Mouse (Mus musculus) naive thymus-derived CD4-positive, alpha-beta T cell, adult 2 months (primary cell): ENCODE measurements around the gene Gm10097.
A peak's percentile ranks its signal among the peaks of the same experiment; 100 is the strongest.

ENCODE experiments used
- DNase-seq: peaks from one replicate; pipeline ENCODE4 v3.0.0-alpha.2; 2011; ENCODE audit warnings: low read depth

The Gm10097 gene

DNA sequence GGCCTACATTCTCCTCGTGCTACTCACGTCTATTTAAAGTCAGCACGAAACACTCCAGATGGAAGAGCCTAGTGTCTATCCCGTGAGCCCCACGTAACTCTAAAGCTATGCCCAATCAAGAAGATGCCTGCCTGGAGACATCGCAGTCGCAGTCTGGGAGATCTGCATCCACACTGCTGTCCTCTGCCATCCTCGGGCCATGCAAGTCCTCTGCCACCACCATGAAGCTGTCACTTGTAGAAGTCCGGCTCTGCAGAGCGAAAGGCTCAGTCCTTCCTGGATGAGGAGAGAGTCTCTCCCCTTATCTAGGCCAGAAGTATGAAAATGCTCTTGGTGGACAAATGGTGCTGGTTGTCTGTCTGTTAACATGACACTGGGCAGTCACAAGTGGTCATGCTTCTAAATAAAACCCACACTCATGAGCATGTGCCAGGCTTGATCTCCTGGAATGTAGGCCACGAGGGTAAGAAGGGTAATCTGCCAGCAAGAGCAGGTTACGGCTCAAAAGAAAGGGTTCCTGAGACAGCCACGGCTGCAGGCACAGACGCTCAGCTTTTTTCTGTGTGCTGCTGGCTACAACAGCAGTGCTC is at the start of gene Gm10097:
Gm10097 (plus strand) TSS at position 517 of the 590 bp plus-strand sequence.
- DNase-seq, result no peak

- no peak for DNase-seq
These were observed 43.1 kb upstream of the Gm10097 start for GRCm38 (mm10) chr10:5025906-5026305.

DNA sequence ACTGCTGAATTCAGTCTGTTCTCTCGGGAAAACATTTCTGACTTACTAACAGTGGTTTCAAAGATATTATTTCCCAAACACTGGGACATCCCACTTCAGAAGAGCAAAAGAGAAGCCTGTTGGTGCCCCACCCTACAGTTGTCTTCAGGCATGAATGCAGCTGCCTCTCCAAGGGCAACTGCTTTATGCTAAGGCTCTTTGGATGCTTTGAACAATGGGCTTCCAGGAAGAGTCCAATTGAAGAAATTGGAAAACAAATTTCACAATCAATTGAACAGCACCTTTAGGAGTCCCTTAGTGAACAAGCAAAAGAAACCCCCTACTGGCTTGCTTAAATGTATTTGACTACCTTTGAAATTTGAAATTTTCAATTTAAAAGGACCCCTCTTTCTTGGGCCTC is 41.8 kb upstream of the Gm10097 start:
- DNase-seq, result no peak

DNA sequence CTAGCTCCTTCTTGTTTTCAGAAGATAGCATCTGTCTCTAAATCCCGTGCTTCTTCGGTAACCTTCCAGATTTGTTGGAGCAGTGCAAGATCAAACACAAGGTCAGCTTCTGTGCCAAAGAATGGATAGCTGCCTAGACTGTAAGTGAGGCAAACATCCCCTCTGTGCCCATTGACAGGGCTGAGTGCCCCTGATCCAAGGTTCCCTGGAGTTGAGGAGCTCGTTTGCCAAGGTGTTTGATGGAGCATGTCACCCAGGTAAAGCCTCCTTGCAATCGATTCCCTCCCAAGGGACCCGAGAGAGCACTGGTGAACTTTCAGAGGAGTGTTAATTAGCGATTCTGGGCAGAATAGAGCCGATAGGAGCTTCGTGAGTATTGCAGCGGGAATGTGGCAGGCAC is 40.7 kb upstream of the Gm10097 start:
- DNase-seq, result no peak

GRCm38 (mm10) chr10:5029161-5029560 is 39.8 kb upstream of the Gm10097 start:
- DNase-seq, result no peak

DNA sequence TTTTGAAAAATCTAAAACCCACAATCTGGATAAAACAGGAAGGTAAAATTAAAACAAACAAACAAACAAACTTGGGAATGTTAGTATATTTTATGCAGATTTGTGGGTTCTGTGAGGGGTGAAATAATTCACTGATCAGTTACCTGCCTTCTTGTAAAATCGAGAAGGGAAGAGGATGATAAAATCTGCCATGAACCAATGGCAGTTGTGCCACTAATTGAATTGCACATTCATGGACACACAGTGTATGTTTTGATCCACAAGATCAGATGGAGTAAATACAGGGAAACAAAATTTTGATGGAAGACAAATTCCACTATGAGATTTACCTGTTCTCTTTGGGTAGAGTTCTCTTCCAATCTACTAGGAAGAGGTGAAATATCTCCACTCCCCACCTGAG is 39.1 kb upstream of the Gm10097 start:
- DNase-seq, result no peak

- DNase-seq, result no peak
These were observed 36.6 kb upstream of the Gm10097 start for GRCm38 (mm10) chr10:5032192-5033048.

DNA sequence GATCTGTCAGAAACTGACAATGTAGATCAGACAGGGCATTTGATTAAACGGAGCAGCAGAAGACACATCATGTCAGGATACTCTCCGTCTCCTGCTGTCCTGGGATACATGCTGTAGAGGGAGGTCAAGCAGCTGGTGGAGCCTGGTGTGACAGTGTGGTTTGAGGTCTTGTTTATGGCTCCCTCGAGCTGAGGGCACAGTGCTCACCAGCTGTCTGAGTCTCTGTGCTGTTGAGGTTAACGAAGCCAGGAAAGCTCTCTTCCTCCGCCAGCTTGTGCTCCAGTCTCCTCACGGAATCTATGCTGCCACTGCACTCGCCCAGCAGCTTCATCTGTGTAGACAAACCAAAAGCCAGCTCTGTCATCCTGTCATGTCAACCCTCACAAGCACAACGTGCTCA is 27.7 kb upstream of the Gm10097 start:
- DNase-seq, result no peak

- DNase-seq, result no peak
These were observed 24.5 kb upstream of the Gm10097 start for GRCm38 (mm10) chr10:5044481-5044880.

- DNase-seq, result no peak
These were observed 23.8 kb upstream of the Gm10097 start for GRCm38 (mm10) chr10:5045213-5045612.

GRCm38 (mm10) chr10:5045671-5046070 is 23.3 kb upstream of the Gm10097 start:
- DNase-seq, result no peak

- DNase-seq, result no peak
These were observed 12.7 kb upstream of the Gm10097 start for GRCm38 (mm10) chr10:5056243-5056735.

DNA sequence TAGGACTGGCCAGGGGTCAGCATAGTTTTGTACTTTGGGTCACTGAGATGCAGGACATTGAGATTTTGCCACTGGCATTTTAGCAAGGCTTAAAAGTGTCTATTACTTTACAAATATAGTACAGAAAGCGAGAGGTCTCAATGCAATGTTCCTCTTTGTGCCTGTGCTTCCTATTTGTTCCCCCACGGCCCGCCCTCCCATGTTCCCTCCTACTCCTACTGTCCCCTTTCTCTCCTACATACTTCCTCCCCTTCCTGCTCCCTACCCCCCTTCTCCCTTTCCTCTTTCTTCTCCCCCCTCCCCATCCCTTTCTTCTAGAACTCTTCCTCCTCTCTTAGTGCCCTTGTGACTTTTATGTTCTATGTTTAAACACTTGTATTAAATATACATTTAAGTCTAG is 12.1 kb upstream of the Gm10097 start:
- no peak for DNase-seq

DNA sequence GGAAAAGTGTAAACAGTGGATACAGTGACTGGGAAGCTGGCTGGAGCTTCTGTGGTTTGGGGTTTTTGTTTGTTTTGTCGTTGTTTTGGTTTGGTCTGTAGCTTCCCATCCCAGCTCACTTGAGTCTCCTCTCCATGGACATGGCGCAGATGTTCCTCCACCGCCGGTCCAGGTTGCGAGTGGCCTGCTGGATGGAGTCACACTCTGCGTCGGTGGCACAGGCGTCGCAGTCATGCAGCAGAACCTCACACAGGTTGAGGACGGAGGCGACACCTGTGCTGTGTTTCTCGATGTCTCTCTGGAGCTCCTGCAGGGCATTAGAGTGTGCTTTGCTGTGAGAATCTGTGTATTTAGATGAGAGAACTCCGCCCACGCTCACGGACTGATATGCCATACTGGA is 11.3 kb upstream of the Gm10097 start:
- no peak for DNase-seq

- DNase-seq, result no peak
These were observed 10.1 kb upstream of the Gm10097 start for GRCm38 (mm10) chr10:5058876-5059275.

DNA sequence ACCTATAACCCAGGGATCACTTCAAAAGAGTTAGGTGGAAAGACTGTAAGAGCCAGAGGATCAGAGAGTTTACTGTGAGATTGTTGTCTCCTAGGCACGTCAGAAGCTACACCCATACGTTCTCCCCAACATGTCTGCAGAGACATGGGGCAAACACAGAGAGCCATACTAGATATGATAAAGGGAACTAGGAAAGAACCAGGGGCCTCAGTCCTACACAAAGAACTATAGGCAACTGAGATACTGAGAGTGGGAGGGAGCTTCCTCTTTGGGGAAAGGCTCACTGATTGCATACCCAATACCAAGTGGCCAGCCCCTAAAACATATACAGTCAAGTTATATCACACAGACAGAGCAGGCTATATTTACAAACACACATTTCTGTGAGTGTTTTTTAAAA is 9.0 kb upstream of the Gm10097 start:
- no peak for DNase-seq

GRCm38 (mm10) chr10:5067113-5067512 is 1.9 kb upstream of the Gm10097 start:
- no peak for DNase-seq

DNA sequence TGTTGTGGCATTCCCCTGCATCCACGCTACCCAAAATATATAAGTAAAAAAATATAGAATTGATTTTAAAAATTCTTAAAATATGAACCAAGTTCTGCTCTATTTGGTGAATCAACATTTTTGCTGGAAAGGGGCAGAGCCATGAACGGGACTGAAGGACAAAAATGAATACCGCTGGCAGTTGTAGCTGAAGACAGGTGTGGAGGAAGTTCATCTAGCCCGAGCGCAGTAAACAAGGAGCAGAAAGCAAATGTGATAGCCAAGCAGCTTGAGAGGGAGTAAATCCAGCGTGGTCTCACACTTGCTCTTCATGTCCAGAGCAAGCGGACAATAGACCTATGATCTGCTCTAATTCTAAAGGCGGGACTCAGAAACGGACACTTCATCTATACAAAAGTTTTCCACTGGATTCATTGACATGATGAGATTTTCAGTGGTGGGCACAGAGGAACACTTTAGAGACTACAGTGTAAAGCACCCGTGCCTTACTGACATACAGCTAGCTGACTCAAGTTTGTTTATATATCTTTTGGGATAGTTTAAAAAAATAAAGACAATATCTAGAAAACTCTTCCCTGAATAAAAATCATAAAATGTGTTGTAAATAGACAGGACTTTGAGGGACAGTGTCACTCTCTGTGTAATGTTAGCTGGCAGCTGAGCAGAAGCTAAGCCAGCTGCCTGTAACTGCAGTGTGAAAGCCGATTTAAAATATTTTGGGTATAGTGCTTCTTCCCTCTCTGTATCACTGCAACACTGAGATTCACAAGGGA is 1.4 kb downstream of the Gm10097 start:
- no peak for DNase-seq

GRCm38 (mm10) chr10:5070941-5071231 is 1.9 kb downstream of the Gm10097 start:
- DNase-seq, result no peak

GRCm38 (mm10) chr10:5072054-5072453 is 3.1 kb downstream of the Gm10097 start:
- no peak for DNase-seq

- DNase-seq, result no peak
These were observed 6.7 kb downstream of the Gm10097 start for GRCm38 (mm10) chr10:5075724-5076123.

DNA sequence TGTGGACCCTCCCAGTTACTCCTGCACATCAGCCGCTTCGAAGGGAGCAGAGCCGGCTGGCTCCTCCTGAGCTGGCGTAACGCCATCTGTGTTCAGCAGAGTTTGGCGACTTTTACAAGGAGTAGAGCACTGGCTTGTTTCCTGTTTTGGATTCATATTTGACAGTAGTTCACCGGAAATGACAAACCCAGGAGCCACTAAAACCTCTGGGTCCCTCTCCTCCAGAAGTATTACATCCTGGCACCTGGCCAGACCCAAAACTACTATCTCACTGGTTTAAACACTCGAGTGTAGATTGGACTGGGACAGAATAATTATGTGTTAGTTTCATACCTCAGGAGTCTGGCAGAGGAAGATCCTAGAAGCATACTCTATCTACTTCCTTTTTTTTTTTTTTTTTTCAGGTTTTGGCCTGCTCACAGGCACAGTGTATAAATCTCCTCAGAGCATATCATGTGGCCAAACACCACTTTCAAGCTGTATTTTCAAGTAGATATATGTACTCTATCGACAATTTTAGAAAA is 11.0 kb downstream of the Gm10097 start:
- peak; percentile 58 for DNase-seq

- no peak for DNase-seq
These were observed 14.7 kb downstream of the Gm10097 start for GRCm38 (mm10) chr10:5083716-5084115.
